Mouse (Mus musculus): ENCODE measurements around the gene Krt87. TPM values are rescaled to one million over a fixed set of nuclear protein-coding genes. Genes with fewer than 3 reads are reported as not detected.

Krt87 gene
- polyA plus RNA-seq, 1 experiment from 2014 or later = 0.24 TPM

GRCm38 (mm10) chr15:101455891-101456290, 17.3 kb upstream of the Krt87 start:
- 86% methylated on average over 6 of the region's 6 CpGs for WGBS
- H3K27ac ChIP-seq = no peak overlapping the region

GRCm38 (mm10) chr15:101455292-101455691, 16.7 kb upstream of the Krt87 start:
- Histone ChIP-seq H3K27ac (no peak overlapping the region), H3K9ac (no peak overlapping the region), H3K9me3 (no peaks in the 10 kb centered on the region), H3K4me3 (replicated peaks) (no peak overlapping the region), H3K4me2 (no peak overlapping the region), H3K4me1 (no peaks in the 10 kb centered on the region), H3K27me3 (replicated peaks) (no peaks in the 10 kb centered on the region), H3K36me3 (no peaks in the 10 kb centered on the region)
- WGBS = 77% methylated on average over 2 of the region's 2 CpGs
- no peak for ATAC-seq (ENCODE audit: insufficient read depth, low FRiP score, low read depth)

More at GRCm38 (mm10) chr15:101455891-101456290, 17.3 kb upstream of the Krt87 start:
- no peaks in the 10 kb centered on the region for H3K4me1 ChIP-seq
- H3K9me3 ChIP-seq = no peaks in the 10 kb centered on the region
- no peak overlapping the region for H3K4me3 ChIP-seq (replicated peaks)
- no peak overlapping the region for H3K9ac ChIP-seq
- no peak for ATAC-seq (ENCODE audit: insufficient read depth, low FRiP score, low read depth)
- H3K27me3 ChIP-seq (replicated peaks) = no peaks in the 10 kb centered on the region
- H3K4me2 ChIP-seq = no peak overlapping the region
- no peaks in the 10 kb centered on the region for H3K36me3 ChIP-seq

GRCm38 (mm10) chr15:101454774-101455173, 16.2 kb upstream of the Krt87 start:
- H3K4me3 ChIP-seq (replicated peaks) = no peak overlapping the region
- no peaks in the 10 kb centered on the region for H3K9me3 ChIP-seq
- no peaks in the 10 kb centered on the region for H3K4me1 ChIP-seq
- no peak overlapping the region for H3K4me2 ChIP-seq
- H3K27me3 ChIP-seq (replicated peaks) = no peaks in the 10 kb centered on the region
- ATAC-seq (ENCODE audit: insufficient read depth, low FRiP score, low read depth) = no peak
- WGBS = 76% methylated on average over 8 of the region's 8 CpGs
- no peak overlapping the region for H3K9ac ChIP-seq
- H3K36me3 ChIP-seq = no peaks in the 10 kb centered on the region
- no peak overlapping the region for H3K27ac ChIP-seq

GRCm38 (mm10) chr15:101453093-101453736, 14.6 kb upstream of the Krt87 start:
- H3K4me2 ChIP-seq = peak overlapping the region; percentile 37; the same call in 1 of the 2 replicates
- H3K4me3 ChIP-seq (replicated peaks) = no peak overlapping the region
- no peak; the same call in 1 of the 2 replicates for ATAC-seq (ENCODE audit: insufficient read depth, low FRiP score, low read depth)
- no peaks in the 10 kb centered on the region for H3K9me3 ChIP-seq
- 5% methylated on average over 13 of the region's 13 CpGs for WGBS
- H3K27me3 ChIP-seq (replicated peaks) = no peaks in the 10 kb centered on the region
- H3K27ac ChIP-seq = no peak overlapping the region
- H3K4me1 ChIP-seq = no peaks in the 10 kb centered on the region
- no peaks in the 10 kb centered on the region for H3K36me3 ChIP-seq
- H3K9ac ChIP-seq = no peak overlapping the region

- no peaks in the 10 kb centered on the region for H3K27me3 ChIP-seq (replicated peaks)
- H3K4me2 ChIP-seq = no peak within 1 kb of the TSS
- H3K4me1 ChIP-seq = no peaks in the 10 kb centered on the region
- H3K4me3 ChIP-seq (replicated peaks) = no peak within 1 kb of the TSS
- no peaks in the 10 kb centered on the region for H3K9me3 ChIP-seq
- H3K9ac ChIP-seq = no peak within 1 kb of the TSS
- H3K27ac ChIP-seq = no peak within 1 kb of the TSS
- no peak for ATAC-seq (ENCODE audit: insufficient read depth, low FRiP score, low read depth)
- 68% methylated on average over 2 of the region's 2 CpGs for WGBS
- no peaks in the 10 kb centered on the region for H3K36me3 ChIP-seq
Observed at GRCm38 (mm10) chr15:101447444-101447843, 8.8 kb upstream of the Krt87 start, which contains the start of gene Krt88. TSS of gene Krt88 (plus strand) at chr15:101447744.

GRCm38 (mm10) chr15:101446572-101446971, 8.0 kb upstream of the Krt87 start:
- Histone ChIP-seq H3K27me3 (replicated peaks) (no peaks in the 10 kb centered on the region), H3K36me3 (no peaks in the 10 kb centered on the region), H3K4me1 (no peaks in the 10 kb centered on the region), H3K9ac (no peak overlapping the region), H3K27ac (no peak overlapping the region), H3K9me3 (no peaks in the 10 kb centered on the region), H3K4me2 (no peak overlapping the region), H3K4me3 (replicated peaks) (no peak overlapping the region)
- no peak for ATAC-seq (ENCODE audit: insufficient read depth, low FRiP score, low read depth)
- 64% methylated on average over 11 of the region's 11 CpGs for WGBS

- Histone ChIP-seq H3K4me1 (peaks cover 7% of the 10 kb centered on the region; the same call in 1 of the 2 replicates), H3K4me3 (replicated peaks) (no peak overlapping the region), H3K4me2 (no peak overlapping the region), H3K36me3 (no peaks in the 10 kb centered on the region), H3K27me3 (replicated peaks) (peaks cover 21% of the 10 kb centered on the region), H3K9ac (no peak overlapping the region), H3K9me3 (no peaks in the 10 kb centered on the region), H3K27ac (no peak overlapping the region)
- no peak for ATAC-seq (ENCODE audit: insufficient read depth, low FRiP score, low read depth)
- 78% methylated on average over 4 of the region's 4 CpGs for WGBS
Observed at GRCm38 (mm10) chr15:101440837-101441236, 2.2 kb upstream of the Krt87 start.

GRCm38 (mm10) chr15:101436611-101437010, 2.0 kb downstream of the Krt87 start:
- no peaks in the 10 kb centered on the region for H3K36me3 ChIP-seq
- no peak overlapping the region for H3K4me3 ChIP-seq (replicated peaks)
- ATAC-seq (ENCODE audit: insufficient read depth, low FRiP score, low read depth) = no peak
- H3K27ac ChIP-seq = no peak overlapping the region
- peaks cover 21% of the 10 kb centered on the region for H3K27me3 ChIP-seq (replicated peaks)
- no peak overlapping the region for H3K4me2 ChIP-seq
- 76% methylated on average over 7 of the region's 7 CpGs for WGBS
- H3K9me3 ChIP-seq = no peaks in the 10 kb centered on the region
- H3K9ac ChIP-seq = no peak overlapping the region
- peaks cover 7% of the 10 kb centered on the region; the same call in 1 of the 2 replicates for H3K4me1 ChIP-seq

- Histone ChIP-seq H3K9me3 (no peaks in the 10 kb centered on the region), H3K27me3 (replicated peaks) (no peaks in the 10 kb centered on the region), H3K4me1 (0 out of 2 replicates have a peak, but pooled peaks cover 5% of the 10 kb centered on the region), H3K9ac (no peak overlapping the region), H3K36me3 (no peaks in the 10 kb centered on the region), H3K4me3 (replicated peaks) (no peak overlapping the region), H3K4me2 (no peak overlapping the region), H3K27ac (0 out of 2 replicates have a peak overlapping the region, but pooled peaks have one; percentile 7)
- no peak for ATAC-seq (ENCODE audit: insufficient read depth, low FRiP score, low read depth)
- WGBS = 36% methylated on average over 5 of the region's 5 CpGs
Observed at GRCm38 (mm10) chr15:101424914-101425313, 13.7 kb downstream of the Krt87 start.

GRCm38 (mm10) chr15:101420903-101421302, 17.7 kb downstream of the Krt87 start:
- 0 out of 2 replicates have a peak, but pooled peaks cover 5% of the 10 kb centered on the region for H3K4me1 ChIP-seq
- H3K9me3 ChIP-seq = no peaks in the 10 kb centered on the region
- H3K4me2 ChIP-seq = no peak overlapping the region
- ATAC-seq (ENCODE audit: insufficient read depth, low FRiP score, low read depth) = no peak
- H3K4me3 ChIP-seq (replicated peaks) = no peak overlapping the region
- no peak overlapping the region for H3K9ac ChIP-seq
- no peaks in the 10 kb centered on the region for H3K27me3 ChIP-seq (replicated peaks)
- H3K36me3 ChIP-seq = no peaks in the 10 kb centered on the region
- WGBS = 54% methylated on average over 6 of the region's 6 CpGs
- no peak overlapping the region for H3K27ac ChIP-seq

GRCm38 (mm10) chr15:101418950-101419349, 19.7 kb downstream of the Krt87 start:
- Histone ChIP-seq H3K4me3 (replicated peaks) (no peak overlapping the region), H3K36me3 (no peaks in the 10 kb centered on the region), H3K27ac (no peak overlapping the region), H3K4me2 (no peak overlapping the region), H3K9ac (no peak overlapping the region), H3K9me3 (no peaks in the 10 kb centered on the region), H3K4me1 (no peaks in the 10 kb centered on the region), H3K27me3 (replicated peaks) (no peaks in the 10 kb centered on the region)
- ATAC-seq (ENCODE audit: insufficient read depth, low FRiP score, low read depth) = no peak
- WGBS = 65% methylated on average over 4 of the region's 4 CpGs

- peak overlapping the region; percentile 67 for H3K27ac ChIP-seq
- 44% methylated on average over 11 of the region's 11 CpGs for WGBS
- no peaks in the 10 kb centered on the region for H3K9me3 ChIP-seq
- peak; percentile 66 for ATAC-seq (ENCODE audit: insufficient read depth, low FRiP score, low read depth)
- no peaks in the 10 kb centered on the region for H3K27me3 ChIP-seq (replicated peaks)
- no peaks in the 10 kb centered on the region; the same call in 1 of the 2 replicates for H3K4me1 ChIP-seq
- no peak overlapping the region for H3K9ac ChIP-seq
- H3K4me2 ChIP-seq = peak overlapping the region; percentile 48
- H3K36me3 ChIP-seq = no peaks in the 10 kb centered on the region
- H3K4me3 ChIP-seq (replicated peaks) = no peak overlapping the region
Observed at GRCm38 (mm10) chr15:101414807-101415565, 23.6 kb downstream of the Krt87 start.

Measured in stomach, embryonic 15.5 days (tissue).